Mouse (Mus musculus): ENCODE measurements at regions not wholly inside any gene's neighbourhood (a gene's known extent, or its start where the extent isn't known, plus 50 kb on each side); places are given as distances from the start of the nearest gene placed in this dataset.

DNA sequence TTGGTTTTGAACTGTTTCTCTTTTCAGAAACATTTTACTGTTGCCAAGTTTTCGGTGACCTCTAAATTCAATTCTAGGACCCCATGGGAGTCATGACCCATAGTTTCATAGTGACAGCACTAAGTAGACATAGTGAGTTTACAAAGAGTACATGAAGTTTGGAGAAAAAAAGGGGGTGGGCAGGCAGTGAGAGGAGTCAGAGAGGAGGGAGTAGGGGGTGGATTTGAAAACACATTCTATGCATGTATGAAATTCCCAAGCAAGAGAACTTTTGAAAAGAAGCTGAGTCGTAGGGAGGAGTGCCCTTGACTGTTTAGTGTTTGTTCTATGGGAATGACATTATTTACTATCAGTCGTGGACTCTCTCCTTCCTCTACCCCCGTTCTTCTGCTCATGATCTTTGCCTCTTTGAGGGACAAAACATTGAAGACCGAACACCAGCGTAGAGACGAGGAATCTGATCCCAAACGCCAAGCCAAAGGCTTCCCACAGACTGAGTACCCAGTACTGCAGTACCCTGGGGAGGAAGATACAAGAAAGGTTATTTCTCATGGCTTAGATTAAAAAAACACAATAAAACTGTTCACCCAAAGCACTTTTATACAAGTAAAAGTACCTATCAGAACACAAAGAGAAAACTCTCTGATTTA, 229.1 kb upstream of the Map3k1 start:
- no peak for DNase-seq (ENCODE audit: low spot score in 2 of 2)

DNA sequence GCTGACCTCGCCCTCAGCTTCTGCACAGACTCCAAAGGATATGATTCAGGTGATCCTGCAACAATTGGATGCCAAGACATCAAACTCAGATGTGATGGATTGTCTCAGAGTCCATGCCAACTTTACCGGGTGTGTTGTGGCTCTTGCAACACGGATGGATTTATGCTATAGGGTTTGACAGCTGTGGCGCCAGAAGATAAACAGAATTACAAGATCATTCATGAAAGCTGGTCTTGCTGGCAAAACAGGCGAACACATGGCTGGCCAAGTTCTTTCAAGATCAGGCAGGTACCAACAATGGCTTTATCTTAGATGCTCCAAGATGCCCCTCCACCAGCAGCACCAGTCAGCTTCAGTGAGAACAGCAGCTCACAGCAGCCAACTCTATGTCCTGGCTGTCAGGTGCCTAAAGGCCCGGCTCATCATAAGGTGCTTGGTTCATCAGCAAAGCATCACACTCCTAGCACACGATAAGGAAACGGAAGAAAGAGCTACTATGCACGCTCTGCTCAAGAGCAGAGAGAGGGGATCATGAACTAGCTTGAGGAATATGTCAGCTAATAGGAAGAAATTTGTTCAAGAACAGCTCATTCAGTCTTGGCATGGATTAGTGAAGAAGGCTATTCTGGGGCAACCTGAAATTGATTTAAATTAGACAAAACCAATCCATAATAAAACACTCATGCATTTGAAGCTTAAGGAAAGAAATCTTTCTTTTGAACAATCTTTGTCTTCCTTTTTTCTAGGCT, 229.9 kb upstream of the Map3k1 start:
- no peak for DNase-seq (ENCODE audit: low spot score in 2 of 2)

DNA sequence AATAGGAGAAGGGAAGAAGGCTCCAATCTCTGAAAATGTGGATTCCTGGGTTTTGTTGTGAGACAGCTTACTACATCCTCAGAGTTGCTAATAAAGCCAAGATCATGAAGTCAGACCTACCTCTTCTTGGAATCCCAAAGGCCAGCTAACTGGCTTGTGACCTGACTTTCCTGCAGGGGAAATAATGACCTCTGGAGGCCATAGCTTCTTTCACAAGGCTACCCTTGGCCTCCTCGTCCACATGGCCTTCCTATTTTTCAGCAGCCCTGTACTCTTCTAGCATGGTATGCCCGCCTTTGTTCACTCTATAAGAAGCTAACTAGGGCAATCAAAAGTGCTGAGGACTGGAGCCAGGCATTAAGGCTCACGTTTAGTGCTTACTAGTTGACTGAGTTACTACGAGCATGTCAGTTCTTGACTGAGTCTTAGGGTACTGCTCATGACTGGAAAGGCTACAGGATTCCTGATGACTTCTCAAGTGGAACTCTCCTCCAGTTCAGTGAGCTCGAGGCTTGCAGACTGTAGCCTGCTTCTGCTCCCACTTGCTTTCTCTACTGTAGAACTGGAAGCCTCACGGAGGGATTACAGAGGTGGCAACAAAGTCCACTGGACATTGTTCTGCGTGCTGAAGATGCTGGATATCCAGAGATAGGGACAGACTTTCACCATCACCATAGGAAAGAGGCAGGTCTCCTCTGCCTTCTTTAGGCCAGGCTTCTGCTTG, 230.8 kb upstream of the Map3k1 start:
- DNase-seq (ENCODE audit: low spot score in 2 of 2) = no peak

DNA sequence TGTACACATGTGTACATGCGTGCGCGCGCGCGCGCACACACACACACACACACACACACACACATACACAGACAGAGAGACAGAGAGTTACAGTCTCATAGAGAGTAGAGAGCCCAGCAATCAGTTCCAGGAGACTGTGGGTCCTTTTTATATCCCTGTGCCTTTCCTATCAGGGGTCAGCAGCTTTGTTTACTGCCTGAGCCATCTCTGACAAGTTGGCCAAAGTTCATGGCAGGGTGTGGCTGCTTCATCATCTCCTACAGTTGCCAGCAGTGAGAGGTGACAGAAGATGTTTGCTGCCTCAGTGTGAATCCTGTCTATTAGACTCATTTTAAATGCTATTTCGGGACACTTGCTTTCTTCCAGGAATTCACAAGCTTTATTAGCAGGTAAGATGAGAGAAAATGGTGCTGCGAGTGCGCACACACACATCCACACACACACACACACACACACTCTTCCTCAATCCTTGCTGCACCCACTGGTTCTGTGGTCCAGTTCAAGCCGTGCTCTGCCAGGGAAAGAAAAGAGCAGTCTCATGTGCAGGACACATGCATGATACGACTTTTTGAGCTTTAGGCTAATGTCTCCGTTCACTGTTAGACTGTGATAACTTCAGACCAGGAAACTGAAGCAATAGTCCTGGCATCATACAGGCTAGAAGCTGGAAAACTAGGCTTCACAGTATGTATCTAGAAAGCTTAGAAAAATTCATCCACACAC, 234.9 kb upstream of the Map3k1 start:
- DNase-seq (ENCODE audit: low spot score in 2 of 2) = no peak

DNA sequence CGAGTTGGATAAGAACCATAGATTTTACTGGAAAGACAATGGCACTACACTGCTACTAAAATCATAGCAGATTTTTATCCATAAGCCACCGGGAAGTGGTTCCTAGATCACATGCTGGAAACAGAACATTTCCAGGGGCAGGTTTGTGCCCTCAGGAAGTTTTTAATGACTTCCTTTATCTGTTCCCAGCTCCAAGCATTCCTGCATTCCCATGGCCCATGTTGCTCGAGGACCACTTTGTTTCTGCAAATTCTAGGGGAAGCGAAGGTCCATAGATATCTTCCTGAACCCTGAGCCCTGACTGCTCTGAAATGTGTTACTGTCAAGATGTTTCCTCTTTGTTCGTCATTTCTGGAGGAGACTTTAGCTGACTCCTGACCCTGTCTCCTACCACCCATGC, 235.6 kb upstream of the Map3k1 start:
- DNase-seq (ENCODE audit: low spot score in 2 of 2) = no peak

DNA sequence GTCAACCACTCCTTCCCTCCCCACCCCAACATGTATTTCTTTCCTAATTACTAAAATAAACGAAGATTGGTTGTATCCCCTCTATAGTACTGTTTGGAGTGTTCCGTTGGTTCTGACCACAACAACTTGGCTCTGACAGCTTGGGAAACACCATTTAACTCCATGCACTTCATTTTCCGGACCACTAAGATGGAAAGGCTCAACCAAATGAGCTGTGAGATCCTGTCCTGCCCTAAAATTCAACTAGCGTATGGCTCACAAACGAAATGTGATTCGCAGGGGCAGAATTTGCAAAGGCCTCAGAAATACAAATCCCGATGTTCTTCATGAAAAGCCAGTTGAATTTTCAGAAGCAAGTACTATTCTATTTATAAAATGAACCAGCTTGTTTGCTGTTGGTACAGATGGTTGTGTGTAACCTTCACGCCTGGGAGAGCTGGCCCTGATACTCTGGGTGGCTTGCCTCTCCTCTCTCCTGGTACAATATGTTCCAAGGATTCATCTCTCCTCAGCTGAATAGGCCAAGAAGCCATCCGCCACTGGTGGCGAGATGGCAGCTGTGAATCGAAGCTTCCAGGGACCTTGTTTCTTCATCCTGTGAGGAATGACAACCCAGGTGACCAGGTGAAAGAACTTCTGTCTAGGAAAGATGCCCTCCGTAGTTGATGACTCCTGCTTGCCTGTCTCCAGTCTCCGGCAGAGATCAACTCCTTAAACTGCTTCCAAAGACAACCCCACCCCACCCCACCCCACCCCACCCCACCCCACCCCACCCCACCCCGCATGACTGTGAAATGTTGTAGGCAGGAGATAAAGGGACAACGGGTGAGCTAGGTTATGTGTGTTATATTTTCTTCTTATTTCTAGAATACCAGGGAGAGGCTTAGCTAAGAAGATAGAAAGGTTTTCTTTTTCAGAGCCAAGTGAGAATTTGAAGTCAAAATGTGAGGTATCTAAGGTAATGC, 237.7 kb upstream of the Map3k1 start:
- DNase-seq (ENCODE audit: low spot score in 2 of 2) = no peak

DNA sequence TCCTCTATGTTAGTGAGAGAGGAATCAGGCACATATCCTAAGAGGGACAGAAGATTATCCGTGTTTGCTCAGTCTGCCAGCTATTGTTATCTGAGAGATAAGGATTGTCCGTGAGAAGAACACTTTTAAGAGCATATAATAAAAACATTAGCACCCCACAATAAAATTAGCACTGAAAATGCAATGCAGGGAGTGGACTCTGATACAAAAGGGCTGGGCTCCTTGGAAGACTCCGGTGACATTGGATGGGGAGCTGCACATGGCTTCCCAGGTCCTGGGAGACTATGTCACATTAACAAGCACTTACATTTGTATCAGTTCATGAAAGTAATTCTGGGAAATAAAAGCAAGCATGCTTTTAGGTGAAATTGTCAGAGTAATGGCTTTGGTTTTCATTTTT, 238.6 kb upstream of the Map3k1 start:
- DNase-seq (ENCODE audit: low spot score in 2 of 2) = no peak

DNA sequence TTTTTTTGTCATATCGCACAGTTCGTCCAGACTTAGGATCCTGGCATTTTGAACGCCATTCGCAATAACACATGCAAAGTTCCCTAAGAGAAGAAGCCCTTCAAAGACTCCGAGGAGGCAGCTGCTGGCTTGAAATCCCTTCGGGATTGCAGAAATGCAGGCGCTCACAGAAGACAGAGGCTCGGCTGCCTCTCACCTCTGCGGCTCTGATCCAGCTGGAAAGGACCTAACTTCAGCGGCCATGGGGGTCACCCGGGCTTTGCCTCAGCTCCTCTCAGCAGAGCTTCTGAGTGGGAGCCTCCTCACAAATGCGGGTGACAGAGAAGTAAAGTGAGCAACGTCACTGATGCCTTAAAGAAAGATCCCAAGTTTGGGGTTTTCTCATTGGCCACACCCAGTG, 239.1 kb upstream of the Map3k1 start:
- no peak for DNase-seq (ENCODE audit: low spot score in 2 of 2)

DNA sequence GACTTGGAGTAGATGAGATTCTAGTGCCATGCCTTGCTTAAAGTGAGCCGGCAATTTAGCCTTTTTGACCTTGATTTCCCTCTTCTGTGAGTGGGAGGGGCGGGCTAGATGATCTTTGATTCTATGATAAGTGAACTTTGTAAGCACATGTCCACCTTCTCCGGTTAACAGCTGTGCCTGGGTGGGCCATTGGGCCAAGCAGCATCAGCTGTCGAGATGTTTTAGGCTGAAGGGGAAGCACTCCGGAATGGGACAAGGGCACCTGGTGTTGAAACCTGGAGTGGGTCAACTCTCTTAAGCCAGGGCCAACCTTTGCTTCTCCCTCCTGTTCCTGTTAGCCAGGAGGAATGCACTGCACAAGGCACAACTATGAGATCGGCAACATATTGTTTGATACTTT, 239.5 kb upstream of the Map3k1 start:
- no peak for DNase-seq (ENCODE audit: low spot score in 2 of 2)

DNA sequence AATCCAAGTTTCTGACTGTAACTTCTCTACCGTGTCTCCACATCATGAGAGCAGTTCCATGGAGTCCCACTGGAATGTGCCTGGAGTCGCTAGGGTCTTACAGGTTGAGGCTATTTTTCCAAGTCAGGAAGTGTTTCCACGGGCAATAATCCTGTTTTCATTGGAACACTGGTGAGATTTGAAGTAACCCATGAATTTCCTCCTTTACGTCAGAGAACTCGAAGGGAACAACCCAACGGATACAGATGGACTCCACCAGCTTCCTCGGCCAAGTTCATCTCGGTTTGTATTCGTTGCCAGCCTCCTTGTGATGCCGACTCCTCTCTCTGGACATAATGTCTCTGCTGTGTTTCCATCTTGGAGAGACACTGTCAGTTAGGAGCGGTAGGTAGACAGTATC, 237.4 kb upstream of the Ankrd55 start:
- DNase-seq (ENCODE audit: low spot score in 2 of 2) = no peak

DNA sequence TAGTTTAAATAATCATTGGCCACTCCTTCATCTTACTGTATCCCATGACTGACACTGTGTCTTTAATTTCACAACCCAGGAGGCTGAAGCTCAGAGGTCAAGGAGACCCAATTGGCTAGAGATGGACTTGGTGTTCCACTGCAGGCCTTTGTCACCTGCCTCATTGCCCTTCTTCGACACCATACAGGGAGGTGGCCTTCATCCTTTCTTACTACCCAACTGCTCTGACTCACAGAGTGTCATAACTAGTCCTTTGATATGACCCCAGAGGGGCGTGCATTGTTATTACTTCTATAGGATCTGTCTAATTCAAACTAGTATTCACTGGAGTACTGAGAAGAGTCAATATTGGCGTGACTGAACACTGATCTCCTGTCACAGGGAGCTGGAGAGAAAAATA, 236.2 kb upstream of the Ankrd55 start:
- DNase-seq (ENCODE audit: low spot score in 2 of 2) = no peak

DNA sequence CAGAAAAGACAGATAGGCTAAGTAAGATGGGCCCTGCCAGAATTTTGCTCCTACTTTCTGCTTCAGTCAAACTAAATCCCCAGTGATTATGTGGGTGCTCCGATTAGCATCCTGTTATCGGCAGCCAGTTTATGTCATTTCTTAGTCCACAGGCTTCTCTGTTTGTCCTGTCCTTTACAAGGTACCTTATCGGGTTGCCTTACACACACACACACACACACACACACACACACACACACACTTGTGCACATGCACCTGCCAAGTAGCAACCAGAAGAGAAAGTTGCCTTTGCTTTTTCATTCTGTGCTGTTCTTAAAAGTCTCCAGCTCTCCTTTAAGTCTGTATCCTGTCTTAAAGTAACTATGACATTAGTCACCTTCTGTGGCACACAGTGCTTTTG, 235.8 kb upstream of the Ankrd55 start:
- DNase-seq (ENCODE audit: low spot score in 2 of 2) = no peak

DNA sequence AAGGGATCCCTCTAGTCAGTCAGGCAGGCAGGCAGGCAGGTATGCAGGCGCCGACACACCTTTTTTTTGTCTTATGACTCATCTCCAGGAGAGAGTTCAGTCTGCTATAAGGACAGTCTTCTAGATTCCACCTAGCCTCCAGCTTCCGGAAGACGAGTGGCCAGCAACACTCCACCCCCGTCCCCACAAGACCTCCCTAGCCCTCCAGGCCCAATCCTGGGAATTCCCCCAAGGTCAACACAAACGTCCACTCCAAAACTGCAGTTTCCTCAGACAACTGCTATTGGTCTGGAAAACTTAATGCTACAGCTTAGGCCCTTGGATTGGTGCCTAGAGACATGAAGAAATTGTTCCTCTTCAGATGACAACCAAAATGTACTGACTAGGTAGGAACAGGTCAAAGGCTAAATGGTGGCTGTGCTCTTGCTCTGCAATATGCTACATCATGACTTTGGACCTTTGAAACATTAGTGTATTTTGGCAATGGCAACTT, 233.3 kb upstream of the Ankrd55 start:
- DNase-seq (ENCODE audit: low spot score in 2 of 2) = no peak

DNA sequence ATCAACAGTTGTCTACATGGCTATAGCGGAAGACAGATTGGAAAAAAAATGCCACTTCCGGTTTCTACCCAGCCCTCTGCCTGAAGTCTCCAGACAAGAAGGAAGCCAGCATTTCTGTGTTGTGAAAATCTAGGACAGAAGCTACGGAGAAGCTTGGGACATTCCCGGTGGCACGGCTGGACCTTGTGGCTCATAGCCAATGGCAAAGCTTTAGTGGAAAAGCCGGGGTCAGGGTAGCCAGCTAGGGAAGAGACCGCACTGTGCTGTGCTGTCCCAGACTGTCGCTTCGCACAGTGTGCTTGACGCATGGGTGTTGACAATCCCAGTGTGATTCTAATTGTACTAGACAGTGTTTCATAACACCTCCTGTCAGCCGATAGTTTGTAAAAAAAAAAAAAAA, 230.0 kb upstream of the Ankrd55 start:
- peak in 1 of 2 experiments; percentile 7 for DNase-seq (ENCODE audit: low spot score in 2 of 2)

DNA sequence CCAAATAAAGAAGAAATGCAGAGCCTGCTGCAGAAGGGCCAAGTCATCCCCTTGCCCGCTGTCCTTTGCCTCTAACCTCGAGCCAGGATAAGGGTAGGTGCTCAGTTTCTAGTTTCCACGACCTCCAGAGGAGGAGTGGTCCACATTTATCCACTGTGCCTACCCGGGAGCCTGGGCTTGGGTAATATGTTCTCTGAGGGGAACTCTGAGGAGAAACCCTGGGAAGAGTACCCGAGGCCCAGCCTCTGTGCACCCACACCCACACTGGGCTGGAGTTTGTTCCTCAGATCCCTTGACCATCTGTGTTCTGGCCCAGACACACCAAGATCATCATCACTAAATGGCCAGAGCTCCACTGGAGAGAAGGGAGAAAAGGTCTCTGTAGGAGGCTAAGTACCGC, 229.5 kb upstream of the Ankrd55 start:
- DNase-seq (ENCODE audit: low spot score in 2 of 2) = no peak

DNA sequence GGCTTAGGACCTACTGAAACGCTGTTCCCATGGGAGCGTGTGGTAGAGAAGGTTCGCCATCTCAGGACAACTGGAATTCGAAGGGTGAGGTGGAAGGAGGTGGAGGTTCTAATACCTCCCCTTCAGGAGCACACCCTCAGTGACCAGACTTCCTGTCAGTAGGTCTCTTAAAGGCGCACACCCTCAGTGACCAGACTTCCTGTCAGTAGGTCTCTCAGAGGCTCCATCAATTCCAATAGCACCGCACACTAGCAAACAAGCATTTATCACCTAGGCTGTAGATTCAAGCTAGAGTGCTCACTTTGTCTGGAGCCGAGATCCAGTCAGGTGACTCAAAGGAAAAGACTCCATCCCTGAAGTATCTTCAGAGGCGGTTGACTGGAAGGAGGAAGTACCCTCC, 226.2 kb upstream of the Ankrd55 start:
- no peak for DNase-seq (ENCODE audit: low spot score in 2 of 2)

DNA sequence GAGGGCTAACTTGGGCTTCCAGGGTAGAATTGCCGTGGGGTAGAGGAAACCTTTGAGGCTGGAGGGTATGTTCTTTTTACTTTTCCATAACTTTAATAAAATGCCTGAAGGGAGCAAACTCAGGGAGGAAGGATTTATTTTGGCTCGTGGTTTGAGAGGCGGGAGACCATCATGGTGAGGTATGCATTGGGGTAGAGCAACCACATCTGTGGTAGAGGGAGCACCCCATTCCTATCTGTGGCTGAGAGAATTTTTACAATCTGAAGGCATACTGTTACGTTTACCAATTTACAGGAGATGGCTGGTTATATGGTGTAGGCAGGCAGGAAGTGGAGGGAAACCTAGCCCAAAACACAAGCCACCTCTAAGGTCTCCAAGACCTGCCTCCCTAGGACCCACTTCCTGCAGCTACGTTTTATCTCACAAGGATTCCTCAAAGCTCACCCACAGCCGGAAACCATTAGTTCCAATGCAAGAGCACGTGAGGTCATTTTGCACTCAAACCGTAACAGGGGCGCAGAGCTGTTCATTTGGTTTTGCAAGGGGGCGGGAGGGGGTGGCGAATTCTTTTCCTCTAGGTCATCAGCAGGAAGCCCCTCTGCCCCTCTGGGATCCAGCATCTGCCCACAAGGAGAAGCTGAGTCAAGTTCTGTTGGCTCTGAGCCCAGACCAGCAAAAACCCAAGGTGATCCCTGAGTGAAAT, 224.7 kb upstream of the Ankrd55 start:
- DNase-seq (ENCODE audit: low spot score in 2 of 2) = no peak

DNA sequence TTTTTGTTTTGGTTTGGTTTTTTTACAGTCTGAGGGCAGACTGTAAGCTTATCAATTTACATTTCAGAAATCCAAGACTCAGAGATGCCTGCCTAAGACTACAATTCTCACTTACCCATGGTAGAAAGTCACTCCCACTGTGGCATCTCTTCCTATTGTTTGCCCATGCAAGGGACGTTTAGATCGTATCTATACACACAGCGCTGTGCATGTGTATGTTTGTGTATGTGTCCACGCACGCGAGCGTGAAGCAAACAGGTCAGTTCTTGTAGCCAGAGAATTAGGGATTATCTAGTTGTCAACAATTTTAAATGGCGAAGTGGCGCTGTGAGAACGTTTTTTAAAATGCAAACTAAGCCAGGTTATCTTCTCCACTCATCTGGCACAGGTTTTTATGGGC, 223.6 kb upstream of the Ankrd55 start:
- DNase-seq (ENCODE audit: low spot score in 2 of 2) = no peak

DNA sequence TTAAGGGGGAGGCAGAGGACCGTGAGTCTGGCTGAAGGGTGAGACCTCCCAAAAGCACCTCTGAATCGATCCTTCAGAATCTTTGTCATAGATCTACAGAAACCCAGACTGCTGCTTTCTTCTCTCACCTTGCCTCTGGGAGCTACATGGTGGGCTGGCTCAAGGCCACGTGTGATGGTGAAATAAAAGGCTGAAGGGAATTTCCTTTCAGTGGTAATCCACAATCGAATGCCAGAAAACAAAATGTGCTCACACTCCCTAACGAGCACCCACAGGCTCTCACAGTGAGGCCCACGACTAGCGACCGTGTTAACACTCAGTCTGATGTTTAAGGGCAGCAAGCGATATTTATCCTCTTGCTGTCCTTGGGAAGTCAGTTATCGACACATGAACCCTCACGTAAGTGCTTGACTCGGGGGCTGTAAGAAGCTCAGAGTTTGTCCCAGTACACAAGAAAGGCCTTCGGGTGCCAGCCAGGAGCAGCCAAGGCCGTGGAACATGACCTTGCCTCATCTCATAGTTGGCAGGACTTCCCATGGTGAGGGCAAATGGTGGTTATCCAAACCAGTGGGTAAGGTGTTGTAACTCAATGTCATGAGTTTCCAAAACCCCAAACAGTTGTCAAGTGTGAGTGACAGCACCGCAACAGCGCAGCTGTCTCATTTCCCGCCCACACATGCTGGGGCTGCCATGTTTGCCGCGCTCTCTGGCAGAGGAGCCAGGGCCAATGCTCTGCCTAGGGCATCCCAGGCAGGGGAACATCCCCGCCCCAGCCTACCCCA, 221.0 kb upstream of the Ankrd55 start:
- DNase-seq (ENCODE audit: low spot score in 2 of 2) = no peak

All from left cerebral cortex, adult 8-10 months (tissue).